21 mouse cellular contexts compared by ENCODE assay signal in genomic region chr9:14091099-14091930, GRCm38 (mm10).
DNase-seq lines count a peak whose midpoint lies in the region; ATAC-seq and TF ChIP-seq lines count a peak whose summit lies in the region.
"Had no signal": no experiment of that assay in that cellular context is flagged by ENCODE, and none has a peak within 500 bp of the region (broad histone marks: within the 10 kb centered on the region; RNA-seq: fewer than 3 reads in every experiment).

No protein-coding gene starts in this region.

- 61% methylated on average over 8 of the region's 8 CpGs for WGBS in spleen, adult 2 months

- no peak overlapping the region for H3K4me3 ChIP-seq in spleen, adult 2 months (ENCODE audit: extremely low read depth, insufficient read depth, insufficient read length)
- no peak overlapping the region for H3K4me3 ChIP-seq in CH12.LX (replicated peaks in 1 of 3; ENCODE audit: low read depth in 2 of 3, low read length in 2 of 3, poor library complexity in 1 of 3)
- H3K4me3 ChIP-seq: embryonic facial prominence, embryonic 12.5 days; hindbrain, embryonic 13.5 days; intestine, embryonic 15.5 days had no signal

- H3K4me2 ChIP-seq in CH12.LX (ENCODE audit: insufficient read depth, low read depth, poor library complexity, severe bottlenecking), result 0 out of 2 replicates have a peak overlapping the region, but pooled peaks have one; percentile 17
- H3K4me2 ChIP-seq: embryonic facial prominence, embryonic 12.5 days; heart, embryonic 11.5 days; hindbrain, embryonic 13.5 days; intestine, embryonic 15.5 days; midbrain, embryonic 11.5 days had no signal

- H3K79me2 ChIP-seq in CH12.LX (replicated peaks; ENCODE audit: control insufficient read depth, extremely low read depth, insufficient read depth, poor library complexity, severe bottlenecking), result no peaks in the 10 kb centered on the region

- no peaks in the 10 kb centered on the region for H3K36me3 ChIP-seq in spleen, adult 2 months (ENCODE audit: control insufficient read depth, insufficient read depth, low read length)
- no peaks in the 10 kb centered on the region for H3K36me3 ChIP-seq in CH12.LX (replicated peaks in 1 of 2; ENCODE audit: control insufficient read depth in 1 of 2, insufficient read depth in 1 of 2, low read length in 1 of 2)
- H3K36me3 ChIP-seq: embryonic facial prominence, embryonic 12.5 days; hindbrain, embryonic 13.5 days; intestine, embryonic 15.5 days had no signal

- dilution Hi-C loops in CH12.LX (cut with MboI; ENCODE audit: extremely low pct_ligation_motif_present, extremely low pct_unique_long_range_greater_than_20kb, low sequenced_read_pairs), result no loop called here

- no peak overlapping the region for H3K9ac ChIP-seq in CH12.LX (ENCODE audit: insufficient read depth, low read depth)
- H3K9ac ChIP-seq: embryonic facial prominence, embryonic 12.5 days; hindbrain, embryonic 13.5 days; intestine, embryonic 15.5 days; liver, embryonic 14.5 days had no signal

- TF ChIP-seq CTCF in spleen, adult 2 months (IDR thresholded peaks at IDR 0.05; ENCODE audit: extremely low read depth, insufficient read depth, insufficient read length, insufficient replicate concordance), result no peak
- TF ChIP-seq CTCF in CH12.LX (conservative IDR thresholded peaks at IDR 0.05 in 1 of 2, IDR thresholded peaks at IDR 0.05 in 1 of 2; ENCODE audit: low read depth in 2 of 2, low read length in 2 of 2), result no peak

- H3K9me3 ChIP-seq in CH12.LX (replicated peaks; ENCODE audit: low read length), result no peaks in the 10 kb centered on the region
- H3K9me3 ChIP-seq: embryonic facial prominence, embryonic 12.5 days; hindbrain, embryonic 13.5 days; intestine, embryonic 15.5 days had no signal

- ATAC-seq in CD4-positive, CD25-positive, alpha-beta regulatory T cell, adult 4 months, result no peak
- peak; percentile 19 for ATAC-seq in inflammation-experienced regulatory T-cells, adult 6 months
- ATAC-seq: forebrain, embryonic 14.5 days; intestine, embryonic 15.5 days had no signal

- DNase-seq in CD4-positive, CD25-positive, alpha-beta regulatory T cell, adult 2 months (ENCODE audit: low read depth, low spot score), result peak; percentile 50
- DNase-seq in spleen, adult 2 months (ENCODE audit: low read depth in 1 of 2, low spot score in 2 of 2), result no peak
- DNase-seq in spleen, adult 18-20 months, result no peak
- peak; percentile 40 for DNase-seq in CH12.LX (ENCODE audit: extremely low read depth)
- no peak for DNase-seq in layer of hippocampus, adult 18-20 months (ENCODE audit: low spot score in 2 of 2)
- DNase-seq in right cerebral cortex, postnatal 4 days, result no peak
- DNase-seq: adrenal gland, adult 2 months; cerebellum, adult 9-10 months; heart, postnatal 10 days; kidney, adult 9 months; kidney, postnatal 25 days; right cerebral cortex, adult 18-20 months had no signal

- in situ Hi-C loops in CH12.LX (cut with MboI; ENCODE audit: low pct_ligation_motif_present, low pct_unique_long_range_greater_than_20kb, low sequenced_read_pairs), result no loop called here

- no peak for TF ChIP-seq POLR2A in spleen, adult 2 months (IDR thresholded peaks at IDR 0.05; ENCODE audit: low read depth, low read length)
- no peak for TF ChIP-seq POLR2A in CH12.LX (IDR thresholded peaks at IDR 0.05; ENCODE audit: low read depth, low read length)

- peak; percentile 79 for TF ChIP-seq EP300 in CH12.LX (IDR thresholded peaks at IDR 0.05; ENCODE audit: low read length)

- H3K4me1 ChIP-seq in spleen, adult 2 months (ENCODE audit: control insufficient read depth, insufficient read depth, insufficient read length), result peaks cover 50% of the 10 kb centered on the region
- peaks cover 29 to 72% of the 10 kb centered on the region in 2 experiments for H3K4me1 ChIP-seq in CH12.LX (ENCODE audit: control insufficient read depth in 1 of 2, insufficient read depth in 2 of 2)
- H3K4me1 ChIP-seq: hindbrain, embryonic 13.5 days; intestine, embryonic 15.5 days had no signal

- H3K27me3 ChIP-seq in spleen, adult 2 months (ENCODE audit: control insufficient read depth, insufficient read depth, low read length), result no peaks in the 10 kb centered on the region
- no peaks in the 10 kb centered on the region for H3K27me3 ChIP-seq in CH12.LX (replicated peaks)
- H3K27me3 ChIP-seq: embryonic facial prominence, embryonic 12.5 days; hindbrain, embryonic 13.5 days; intestine, embryonic 15.5 days had no signal

- H3K27ac ChIP-seq in spleen, adult 2 months (ENCODE audit: insufficient read depth, low read length), result peak overlapping the region; percentile 73
- H3K27ac ChIP-seq in CH12.LX (ENCODE audit: insufficient read depth, low read depth), result no peak overlapping the region
- H3K27ac ChIP-seq: hindbrain, embryonic 13.5 days; intestine, embryonic 15.5 days; liver, embryonic 14.5 days had no signal

- TF ChIP-seq RAD21 in CH12.LX (IDR thresholded peaks at IDR 0.05; ENCODE audit: low read depth, low read length), result no peak

TF ChIP-seq in CH12.LX, 34 proteins besides CTCF, POLR2A, EP300 and RAD21:
- TF ChIP-seq IRF4 (IDR thresholded peaks at IDR 0.05; ENCODE audit: low read depth, low read length), result peak; percentile 81
- no peak for TF ChIP-seq ZMIZ1 (IDR thresholded peaks at IDR 0.05; ENCODE audit: low read depth, low read length)
- peak; percentile 54 for TF ChIP-seq BHLHE40 (IDR thresholded peaks at IDR 0.05; ENCODE audit: low read depth, low read length)
TF ChIP-seq in CH12.LX: peak in this region for 2.

Comparison
In these comparisons a context has a peak if more than half of its experiments do, and no peak if none do; other contexts are left out.
1. DNase-seq: peak in CD4-positive, CD25-positive, alpha-beta regulatory T cell, adult 2 months (single experiment) and CH12.LX (single experiment); none in spleen, adult 2 months (0 of 2), spleen, adult 18-20 months (0 of 2), layer of hippocampus, adult 18-20 months (0 of 2) and right cerebral cortex, postnatal 4 days (single experiment).